Mouse (Mus musculus) mouse trophoblast stem cell (cell line): ENCODE results near the gene Mios.

Experiments
- in situ Hi-C, 2 experiments: fragments of 300-500 bp; cut with MseI, MboI; formaldehyde crosslinking; loops; 2 replicates in 1 of 2; 3 replicates in 1 of 2; pipeline ENCODE4 v1.15.1; 2025

Gene Mios

GRCm38 (mm10) chr6:8209047-8209865 lies at the start of gene Mios:
Gene Mios, plus strand, starts transcription at chr6:8209222.
- in situ Hi-C loops = no loop called here

- in situ Hi-C loops = no loop called here
These were observed 49.0 kb upstream of the Mios start for GRCm38 (mm10) chr6:8160001-8160400.

DNA sequence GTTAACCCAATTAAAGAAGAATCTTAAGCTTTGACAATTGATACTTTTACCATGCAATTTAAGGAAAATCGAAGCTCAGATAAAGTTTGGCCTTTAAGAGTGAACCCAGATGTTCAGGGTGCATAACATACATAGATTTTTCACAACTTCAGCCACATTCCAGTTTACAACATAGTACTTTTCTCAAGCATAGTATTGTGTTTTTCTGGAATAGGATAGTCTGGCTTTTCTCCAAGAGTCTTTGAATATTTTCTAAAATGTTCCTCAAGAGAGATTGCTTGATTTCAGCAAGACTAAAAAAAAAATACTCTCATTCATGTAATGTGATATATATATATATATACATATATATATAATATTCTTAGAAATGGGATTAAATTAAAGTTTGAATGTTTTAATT lies 44.3 kb upstream of the Mios start:
- in situ Hi-C loops = no loop called here

GRCm38 (mm10) chr6:8172101-8172500 lies 36.9 kb upstream of the Mios start:
- in situ Hi-C loops = no loop called here

DNA sequence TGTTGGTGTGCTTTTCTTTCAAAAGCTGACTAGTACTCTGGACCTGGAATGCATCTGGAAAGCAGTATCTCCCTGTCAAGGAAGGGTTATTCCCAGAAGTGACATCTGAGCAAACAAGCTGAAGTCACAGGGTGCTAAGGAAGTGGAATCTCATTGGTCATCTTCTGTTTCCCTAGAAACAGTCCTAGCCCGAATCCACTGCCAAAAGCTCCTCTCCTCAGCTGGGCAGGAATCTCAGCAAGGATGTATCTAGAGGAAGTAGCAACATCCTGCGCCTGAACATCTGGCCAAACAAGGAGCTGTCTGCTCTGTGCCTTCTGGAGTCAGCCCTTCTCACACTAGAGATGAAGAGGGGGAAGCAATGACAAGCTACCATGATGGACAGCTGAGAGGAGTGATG lies 35.0 kb upstream of the Mios start:
- in situ Hi-C loops = no loop called here

GRCm38 (mm10) chr6:8175346-8175745 lies 33.7 kb upstream of the Mios start:
- in situ Hi-C loops = no loop called here

DNA sequence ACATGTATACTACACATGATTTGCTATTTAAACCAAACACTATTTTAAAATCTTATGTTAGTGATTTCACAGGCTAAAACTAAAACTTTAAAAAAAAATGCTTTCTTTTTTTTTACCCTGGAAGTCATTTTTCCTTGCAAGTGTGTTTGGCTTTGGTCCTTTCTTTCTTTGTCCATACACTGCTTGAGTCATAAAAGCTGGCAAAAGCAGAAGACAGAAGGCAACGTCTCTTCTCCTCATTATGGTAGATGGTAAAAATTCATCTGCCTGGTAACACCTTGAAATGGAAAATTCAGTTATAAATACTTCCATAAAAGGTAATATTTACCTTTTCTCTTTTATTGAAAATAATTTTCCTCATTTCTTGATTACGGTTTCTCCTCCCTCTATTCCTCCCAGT lies 32.9 kb upstream of the Mios start:
- in situ Hi-C loops = no loop called here

DNA sequence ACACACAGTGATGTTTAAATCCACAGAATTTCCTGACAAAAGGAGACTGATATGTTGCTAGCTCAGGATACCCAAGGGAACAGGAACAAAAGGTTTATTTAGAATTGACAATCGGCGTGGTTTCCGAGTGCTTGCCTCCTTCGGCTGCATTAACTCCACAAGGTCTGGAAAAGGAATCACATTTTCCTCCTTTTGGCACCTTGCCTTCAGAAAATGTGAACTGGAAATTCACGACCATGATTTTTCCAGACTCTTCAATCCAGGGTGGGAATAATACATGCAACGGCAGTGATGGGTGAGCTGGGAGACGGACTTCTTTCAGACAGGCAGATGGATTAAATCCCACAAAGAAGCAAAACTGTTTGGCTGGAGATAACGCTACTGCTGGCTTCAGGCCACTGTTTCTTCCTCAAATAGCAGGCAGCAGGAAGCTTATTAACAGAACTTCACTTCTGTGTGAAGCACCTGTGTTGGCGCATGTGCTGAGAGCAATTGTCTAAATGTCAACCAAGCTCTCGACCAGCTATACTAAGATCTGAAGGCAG lies 30.6 kb upstream of the Mios start:
- in situ Hi-C loops = no loop called here

GRCm38 (mm10) chr6:8188599-8189233 lies 20.3 kb upstream of the Mios start:
- in situ Hi-C loops = no loop called here

- in situ Hi-C loops = no loop called here
These were observed 19.1 kb upstream of the Mios start for GRCm38 (mm10) chr6:8189917-8190316.

DNA sequence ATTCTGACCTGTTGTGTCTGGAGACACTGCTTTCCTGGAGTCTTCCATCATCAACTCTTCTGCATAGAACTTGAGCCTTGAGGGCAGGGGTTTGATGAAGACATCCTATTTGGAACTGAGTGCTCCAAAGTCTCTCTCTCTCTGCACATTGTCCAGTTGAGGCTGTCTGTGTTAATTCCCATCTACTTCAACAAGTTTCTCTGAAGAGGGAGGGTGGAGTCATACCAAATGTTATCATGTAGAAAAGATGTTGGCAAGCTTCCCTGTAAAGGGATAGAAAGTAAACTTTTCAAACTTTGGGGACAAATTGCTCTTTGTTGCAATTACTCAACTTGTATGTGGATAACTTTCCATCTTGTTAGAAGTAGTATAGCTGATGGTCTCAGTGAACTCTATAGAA lies 16.5 kb upstream of the Mios start, which contains the start of gene Col28a1:
Gene Col28a1 (minus strand): TSS at position 101 of the 400 bp plus-strand sequence.
- in situ Hi-C loops = no loop called here

- in situ Hi-C loops = no loop called here
These were observed 804 bp downstream of the Mios start for GRCm38 (mm10) chr6:8209866-8210186.

- in situ Hi-C loops = no loop called here
These were observed 1.6 kb downstream of the Mios start for GRCm38 (mm10) chr6:8210661-8211060.

DNA sequence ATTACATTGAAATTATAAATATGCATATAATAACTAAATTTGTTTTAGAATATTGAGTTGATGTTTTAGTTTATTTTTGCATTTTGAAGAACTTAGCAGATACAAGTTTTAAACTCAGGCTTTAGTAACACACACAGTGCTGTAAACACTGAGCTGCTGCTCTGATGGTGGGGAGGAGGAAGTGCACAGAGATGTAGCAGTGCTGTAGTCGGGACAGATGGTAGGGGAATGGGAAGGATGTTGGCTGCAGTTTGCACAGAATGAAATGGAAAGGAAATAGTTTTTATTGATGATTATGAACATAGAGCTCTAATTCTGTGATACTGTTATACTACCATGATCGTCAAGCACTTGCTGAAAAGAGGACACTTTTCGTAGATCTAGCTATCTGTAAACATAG lies 18.0 kb downstream of the Mios start:
- in situ Hi-C loops = no loop called here

DNA sequence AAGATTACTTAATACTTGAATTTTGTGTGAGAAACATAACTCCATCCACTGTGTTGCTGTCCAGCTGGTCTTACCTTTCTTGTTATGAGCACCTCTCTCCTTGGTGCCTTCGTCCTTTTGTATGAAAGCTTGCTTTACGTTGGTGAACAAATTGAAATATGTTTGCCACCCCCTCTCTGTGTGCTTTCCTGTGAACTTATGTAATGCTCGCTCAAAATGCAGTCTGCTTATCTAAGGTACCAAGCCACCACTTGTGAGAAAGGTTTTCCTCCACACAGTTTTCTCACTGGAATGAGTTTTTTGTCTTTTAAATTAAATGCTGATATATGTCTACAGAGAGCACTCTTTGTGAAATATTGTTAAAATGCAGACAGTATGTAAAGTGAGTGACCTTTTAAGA lies 19.6 kb downstream of the Mios start:
- in situ Hi-C loops = no loop called here

DNA sequence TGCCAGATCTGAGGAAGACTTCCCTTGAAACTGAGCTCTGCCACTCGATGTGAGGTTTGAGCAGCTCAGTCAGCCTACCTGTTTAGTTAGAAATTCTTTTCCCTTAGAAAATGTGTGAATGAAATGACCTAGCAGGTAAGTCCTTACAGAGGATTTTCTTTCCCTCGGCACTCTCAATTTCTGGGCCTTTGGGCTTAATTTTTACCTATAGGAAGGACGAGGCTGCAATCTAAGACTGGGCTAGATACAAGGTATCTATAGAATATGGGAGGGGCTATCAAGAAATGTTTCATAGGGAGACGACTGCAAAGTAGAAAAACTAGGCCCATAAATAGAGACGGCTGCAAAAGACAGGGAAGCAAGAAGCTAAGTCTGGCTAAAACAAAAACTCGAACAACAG lies 49.3 kb downstream of the Mios start:
- in situ Hi-C loops = no loop called here

DNA sequence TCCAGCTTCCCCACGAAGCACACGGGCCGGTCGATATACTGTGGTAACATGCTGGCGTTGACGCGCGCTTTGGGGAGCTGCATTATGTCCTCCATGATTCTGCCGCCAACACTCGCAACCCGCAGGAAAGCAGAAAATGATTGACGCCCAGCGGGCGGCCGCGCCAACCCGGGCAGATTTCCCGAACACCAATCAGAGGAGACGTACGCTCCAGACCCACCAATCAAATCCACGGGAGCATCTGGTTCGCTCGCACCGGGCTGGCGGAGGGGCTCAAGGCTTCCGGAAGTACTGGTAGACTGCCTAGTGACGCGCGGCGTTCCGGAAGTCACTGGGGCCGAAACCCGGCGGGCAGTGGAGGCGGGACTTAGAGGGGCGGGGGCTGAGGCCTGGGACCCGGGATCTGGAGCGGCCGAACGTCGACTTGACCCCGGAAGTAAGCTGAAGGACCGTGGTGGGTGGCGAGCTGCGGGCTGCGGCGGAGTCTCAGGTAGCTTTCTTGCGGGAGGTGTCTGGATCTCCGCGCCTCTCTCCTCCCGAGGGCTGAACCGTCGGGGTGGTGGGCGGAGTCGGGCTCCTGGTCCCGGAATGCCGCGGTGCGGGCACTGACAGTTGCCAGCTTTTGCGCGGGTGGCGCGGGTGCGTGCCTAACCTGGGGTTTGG lies 50.1 kb downstream of the Mios start, which contains the start of the genes Rpa3, Umad1 and Gm45062:
Gene Rpa3 (minus strand): TSS at position 170 of the 663 bp plus-strand sequence.
Gene Umad1 (plus strand): TSS at position 285 of the 663 bp plus-strand sequence.
Gene Gm45062 (plus strand): TSS at position 447 of the 663 bp plus-strand sequence.
- in situ Hi-C loops = no loop called here

GRCm38 (mm10) chr6:8259667-8260044 lies 50.6 kb downstream of the Mios start:
- in situ Hi-C loops = no loop called here

- in situ Hi-C loops = no loop called here
These were observed 62.0 kb downstream of the Mios start for GRCm38 (mm10) chr6:8271047-8271446.

DNA sequence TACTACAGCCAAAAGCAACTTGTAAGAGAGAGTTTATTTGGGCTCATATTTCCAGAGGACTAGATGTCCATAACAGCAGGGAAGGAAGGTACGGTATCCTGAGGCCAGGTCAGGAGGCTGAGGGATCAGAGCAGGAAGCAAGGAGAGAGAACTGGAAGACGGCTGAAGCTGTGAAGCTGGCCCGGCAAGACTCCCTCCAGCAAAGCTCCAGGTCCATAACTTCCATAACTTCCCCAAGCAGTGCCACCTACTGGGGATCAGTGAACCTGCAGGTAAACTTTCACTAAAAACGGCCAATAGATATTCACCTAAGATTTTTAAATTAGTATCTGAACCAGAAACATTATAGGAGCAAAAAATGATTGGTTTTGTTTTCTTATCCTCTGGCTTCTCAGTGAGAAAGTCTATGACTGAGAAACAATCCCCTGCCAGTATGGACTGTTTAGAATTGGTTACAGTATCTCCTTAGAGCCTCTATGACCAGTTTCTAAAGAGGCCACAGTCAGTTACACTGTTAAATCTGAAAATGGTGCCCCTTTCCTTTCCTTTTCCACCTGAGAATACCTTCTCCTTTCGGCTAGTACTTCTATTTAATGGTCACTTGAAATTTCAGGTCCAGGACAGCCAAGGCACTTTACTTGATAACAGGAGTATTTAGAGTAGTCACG lies 65.5 kb downstream of the Mios start:
- in situ Hi-C loops = no loop called here

DNA sequence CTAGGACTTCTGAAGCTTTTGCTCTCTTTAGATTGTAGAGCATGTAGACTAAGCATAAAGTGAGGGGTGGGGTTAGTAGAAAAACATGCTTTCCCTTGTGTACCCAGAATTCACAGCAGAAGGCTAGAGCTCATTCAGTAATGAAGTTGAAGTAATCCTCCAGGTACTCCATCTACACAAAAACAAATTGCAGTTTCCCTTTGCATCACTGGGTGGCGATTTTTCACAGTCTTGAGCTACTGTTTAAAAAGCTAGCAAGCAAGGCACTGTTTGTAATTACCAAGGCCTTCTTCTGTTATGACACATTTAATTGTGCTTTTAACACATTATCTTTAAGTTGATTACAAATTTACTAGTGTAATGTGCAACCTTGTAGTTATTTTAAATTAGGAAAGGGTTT lies 66.1 kb downstream of the Mios start:
- in situ Hi-C loops = no loop called here

DNA sequence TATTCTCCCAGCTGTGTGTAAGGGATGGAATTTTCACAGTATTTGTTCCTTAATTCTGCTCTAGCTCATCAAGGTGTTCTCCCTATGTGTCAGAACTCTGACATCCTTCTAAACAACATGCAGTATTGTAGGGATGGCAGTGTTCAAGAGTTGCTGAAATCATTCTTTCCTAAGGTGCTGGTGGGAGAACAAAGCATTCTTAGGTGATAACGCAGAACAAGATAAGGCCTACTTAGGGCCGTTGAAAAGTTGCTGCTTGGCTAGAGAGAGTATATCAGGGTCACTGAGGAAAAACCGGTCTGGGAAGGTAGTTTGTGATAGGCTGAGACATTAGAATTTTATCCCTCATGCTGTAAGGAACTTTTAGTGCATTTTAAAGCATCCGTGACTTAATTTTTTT lies 67.4 kb downstream of the Mios start:
- in situ Hi-C loops = no loop called here
